Mouse (Mus musculus) lung, postnatal 4 days (tissue): ENCODE measurements around the gene Large1.
"Not testable (repeated sequence)": the region's sequence is repeated elsewhere in the genome, so short reads cannot be mapped to it uniquely, and the experiment has no call there.

Source experiments
- DNase-seq, 2 experiments: peaks; one replicate each; pipeline ENCODE4 v3.0.0; 2021

Large1 gene

DNA sequence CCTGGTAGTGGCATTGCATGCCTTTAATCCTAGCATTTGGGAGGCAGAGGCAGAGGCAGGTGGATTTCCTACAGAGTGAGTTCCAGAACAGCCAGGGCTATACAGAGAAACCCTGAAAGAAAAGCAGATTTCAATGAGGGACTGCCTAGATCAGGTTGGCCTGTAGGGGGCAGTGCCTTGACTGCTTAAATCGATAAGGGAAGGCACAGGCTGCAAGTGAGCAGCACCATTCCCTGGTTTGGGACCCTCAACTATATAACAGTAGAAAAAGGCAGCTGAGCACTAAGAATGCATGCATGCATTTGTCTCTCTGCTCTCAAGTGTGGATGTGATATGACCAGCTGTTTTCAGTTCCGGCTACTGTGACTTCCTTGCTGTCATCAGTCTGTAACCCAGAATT lies 349.5 kb downstream of the Large1 start:
- peak in 1 of 2 experiments; percentile 12 for DNase-seq

DNA sequence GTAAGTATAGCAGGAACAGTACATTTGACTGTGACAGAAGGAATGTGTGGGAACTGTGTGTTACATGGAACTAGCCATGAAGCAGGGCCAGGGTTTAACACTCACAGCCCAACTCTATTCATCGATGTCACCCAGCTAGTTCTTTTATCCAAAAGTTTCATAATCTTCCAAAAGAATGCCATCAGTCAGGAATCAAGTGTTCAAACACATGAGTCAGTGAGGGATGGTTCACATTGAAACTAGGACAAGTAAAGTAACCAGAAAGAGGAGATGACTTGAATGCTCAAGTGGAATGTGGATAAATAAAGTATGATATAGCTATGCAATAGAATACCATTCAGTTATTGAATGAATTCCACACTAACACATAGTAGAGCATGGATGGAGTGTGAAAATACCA lies 359.5 kb downstream of the Large1 start:
- no peak for DNase-seq

DNA sequence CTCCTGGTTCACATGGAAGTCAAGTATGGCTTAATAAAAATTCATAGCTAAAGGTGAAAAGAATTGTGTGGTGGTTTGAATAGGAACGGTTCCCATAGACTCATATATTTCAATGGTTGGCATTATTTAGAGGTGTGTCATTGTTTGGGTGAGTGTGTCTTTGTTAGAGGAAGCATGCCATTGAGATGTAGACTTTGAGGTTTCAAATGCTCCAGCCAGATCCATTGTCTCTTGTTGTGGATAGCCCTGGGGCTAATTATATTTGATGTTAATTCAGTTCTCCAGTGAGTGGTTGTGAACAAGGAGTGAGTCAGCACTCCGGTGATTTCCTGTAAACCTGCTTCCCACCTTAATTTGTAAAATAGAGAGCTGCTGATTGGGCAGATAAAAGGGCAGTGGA lies 362.9 kb downstream of the Large1 start:
- no peak for DNase-seq

DNA sequence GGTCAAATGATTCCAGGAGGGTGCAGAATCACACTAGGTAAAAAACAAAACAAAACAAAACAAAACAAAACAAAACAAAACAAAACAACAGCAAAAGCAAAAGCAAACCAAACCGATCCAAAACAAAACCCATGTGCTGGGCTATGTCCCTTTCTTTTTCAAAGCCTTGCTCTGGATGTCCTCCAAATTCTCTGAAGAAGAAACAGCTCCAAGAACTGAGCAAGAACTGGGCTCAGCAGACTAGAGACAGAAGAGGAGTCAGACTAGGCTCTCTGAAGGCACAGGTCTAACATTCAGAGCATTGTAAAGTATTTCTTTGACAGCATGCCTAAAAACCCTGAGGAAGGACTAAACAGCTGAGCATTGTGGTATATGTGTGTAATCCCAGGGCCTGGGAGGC lies 370.5 kb downstream of the Large1 start:
- DNase-seq, result no peak

DNA sequence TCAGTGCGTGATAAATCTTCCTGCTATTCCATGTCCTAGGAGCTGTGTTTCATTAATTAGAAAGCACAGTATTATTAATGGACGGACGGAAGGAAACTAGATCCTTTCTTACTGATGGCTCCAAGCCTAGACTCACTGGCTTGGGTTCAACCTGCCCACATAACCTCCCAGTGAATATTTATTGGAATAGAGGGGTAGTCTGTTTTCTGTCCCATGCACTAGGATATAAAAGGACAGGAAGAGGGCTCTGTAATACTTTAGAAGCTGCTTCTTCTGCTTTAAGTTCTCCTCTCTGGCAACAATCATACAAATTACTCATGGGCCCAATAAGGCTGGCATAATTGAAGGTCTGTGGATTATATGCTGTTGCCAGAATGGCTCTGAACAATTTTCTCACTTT lies 398.3 kb downstream of the Large1 start:
- no peak for DNase-seq

DNA sequence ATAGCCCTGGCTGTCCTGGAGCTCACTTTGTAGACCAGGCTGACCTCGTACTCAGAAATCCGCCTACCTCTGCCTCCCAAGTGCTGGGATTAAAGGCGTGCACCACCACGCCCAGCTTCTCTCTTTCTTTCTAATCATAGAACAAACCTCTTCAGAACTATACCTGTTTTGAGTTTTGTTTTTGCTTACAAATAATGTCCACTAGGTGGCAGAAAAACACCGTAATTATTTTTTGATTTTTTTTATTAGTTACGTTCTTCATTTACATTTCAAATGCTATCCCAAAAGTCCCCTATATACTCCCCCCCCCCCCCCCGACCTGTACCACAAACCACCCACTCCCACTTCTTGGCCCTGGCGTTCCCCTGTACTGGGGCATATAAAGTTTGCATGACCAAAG lies 411.9 kb downstream of the Large1 start:
- not testable (repeated sequence) for DNase-seq

DNA sequence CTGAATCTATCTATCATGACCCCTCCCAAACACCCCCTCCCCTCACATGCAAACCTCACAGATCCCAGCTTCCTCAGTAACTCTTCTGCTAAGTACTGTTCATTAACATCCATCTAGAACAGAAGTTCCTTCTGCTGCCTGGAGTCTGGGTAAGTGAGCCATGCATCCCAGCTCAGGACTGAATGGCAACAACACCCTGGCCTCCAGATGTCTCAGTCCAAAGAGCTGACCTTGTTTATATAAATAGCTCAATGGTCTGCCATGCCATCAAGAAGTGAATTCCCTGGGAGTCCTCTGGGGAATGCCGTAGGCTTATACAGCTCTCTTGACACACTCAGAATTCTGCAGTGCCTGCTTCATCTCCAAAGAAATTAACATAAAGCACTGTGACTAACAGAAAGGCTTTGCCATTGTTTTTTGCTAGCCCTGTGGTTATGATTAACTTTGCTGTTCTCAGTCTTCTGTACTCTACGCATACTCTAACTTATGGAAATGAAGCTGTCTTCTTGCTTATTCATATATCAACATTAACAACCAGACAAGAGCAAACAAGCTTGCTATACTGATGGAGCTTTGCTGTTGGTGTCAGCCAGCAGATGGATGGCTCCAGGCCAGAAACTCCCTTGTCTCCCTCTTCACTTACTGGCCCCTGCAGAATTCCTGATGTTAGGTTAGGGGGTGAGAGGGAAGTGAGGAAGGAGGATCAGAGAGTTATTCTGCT lies 434.0 kb downstream of the Large1 start:
- no peak for DNase-seq

DNA sequence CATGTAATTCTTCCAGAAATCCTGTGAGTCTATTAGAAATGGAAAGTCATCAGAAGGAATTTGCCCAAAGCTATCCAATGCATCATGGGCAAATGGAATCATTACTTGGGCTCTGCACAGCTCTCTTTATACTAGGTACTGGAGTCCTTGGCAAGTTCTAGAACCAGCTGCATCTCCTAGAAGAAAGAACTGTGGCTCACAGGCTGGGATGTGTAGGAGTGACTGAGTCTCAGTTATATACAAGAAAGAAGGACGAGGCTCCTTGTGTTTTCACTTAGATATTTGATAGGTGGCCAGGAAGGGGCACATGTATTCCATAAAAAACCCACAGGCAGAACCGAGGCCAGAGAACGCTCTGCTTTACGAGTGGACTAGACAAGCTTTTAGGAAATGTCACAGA lies 447.8 kb downstream of the Large1 start:
- no peak for DNase-seq

DNA sequence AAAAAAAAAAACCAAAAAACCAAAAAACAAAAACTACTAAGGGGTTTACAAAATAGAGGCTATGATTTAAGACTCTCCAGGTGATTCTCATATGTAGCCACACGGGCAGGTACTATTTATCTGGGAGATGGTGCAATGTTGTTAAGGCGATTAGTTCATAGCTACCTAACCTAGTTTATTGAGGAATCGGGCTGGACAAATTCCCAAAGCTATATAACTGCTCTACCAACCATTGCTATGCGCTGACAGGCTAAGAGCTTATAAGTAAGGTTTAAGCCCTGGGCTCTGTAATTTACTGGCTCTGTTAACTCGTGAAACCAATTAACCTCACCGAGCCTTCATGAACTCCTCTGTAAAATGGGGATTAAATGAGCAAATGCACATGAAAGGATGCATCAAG lies 451.7 kb downstream of the Large1 start:
- DNase-seq, result no peak

DNA sequence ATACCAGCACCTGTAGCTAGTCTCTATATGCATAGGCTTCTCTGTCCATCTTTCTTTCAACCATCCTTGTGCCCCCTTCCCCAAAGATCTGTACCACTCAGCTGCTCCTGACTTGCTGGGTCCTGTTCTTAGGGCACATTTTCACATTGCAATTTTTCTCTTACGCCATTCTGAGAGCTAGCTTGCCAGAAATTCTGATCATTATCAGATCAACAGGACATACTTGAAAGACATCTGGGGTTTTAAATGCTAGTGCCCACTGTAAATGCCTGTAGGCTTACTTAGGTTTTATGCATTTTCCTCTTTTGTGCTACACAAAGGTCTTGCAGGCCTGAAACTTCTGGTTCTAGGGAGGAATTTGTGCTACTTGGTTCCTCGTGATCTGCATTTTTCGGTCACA lies 454.0 kb downstream of the Large1 start:
- DNase-seq, result no peak

DNA sequence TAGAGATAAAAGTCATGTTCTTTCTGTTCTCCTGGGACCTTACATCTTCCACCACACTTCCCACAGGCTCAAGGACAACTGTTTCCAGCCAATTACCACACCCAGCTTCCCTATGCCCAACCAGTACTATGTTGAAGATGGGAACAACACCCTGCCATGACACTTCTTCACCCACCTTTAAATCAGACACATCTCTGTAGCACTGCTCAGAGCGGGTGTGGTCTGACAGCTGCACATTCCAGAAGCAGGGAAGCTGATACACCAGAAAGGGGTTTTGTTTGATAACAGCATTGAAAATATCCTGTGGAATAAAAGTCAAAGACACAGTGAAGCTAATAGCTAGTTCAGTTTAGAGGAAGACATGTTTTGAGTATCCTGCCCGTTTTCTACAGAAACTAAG lies 470.3 kb downstream of the Large1 start:
- no peak for DNase-seq

DNA sequence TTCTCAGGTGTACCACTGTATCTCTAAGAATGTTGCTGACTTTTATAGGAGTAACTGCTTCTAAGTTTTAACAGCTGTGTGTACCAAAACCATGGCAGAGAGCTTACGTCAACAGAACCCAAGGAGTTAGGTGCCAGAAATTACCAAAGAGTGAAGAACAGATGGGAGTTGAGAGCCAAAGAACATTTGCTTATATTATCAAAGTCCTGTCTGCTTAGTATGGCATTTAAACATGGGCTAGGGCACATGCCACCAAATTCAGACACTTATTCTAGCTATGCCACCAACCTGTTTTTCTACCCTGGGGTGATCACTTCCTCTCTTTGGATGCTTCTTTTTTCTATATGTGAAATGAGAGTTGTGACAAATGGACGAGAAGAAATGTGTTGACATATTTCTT lies 479.9 kb downstream of the Large1 start:
- DNase-seq, result no peak

DNA sequence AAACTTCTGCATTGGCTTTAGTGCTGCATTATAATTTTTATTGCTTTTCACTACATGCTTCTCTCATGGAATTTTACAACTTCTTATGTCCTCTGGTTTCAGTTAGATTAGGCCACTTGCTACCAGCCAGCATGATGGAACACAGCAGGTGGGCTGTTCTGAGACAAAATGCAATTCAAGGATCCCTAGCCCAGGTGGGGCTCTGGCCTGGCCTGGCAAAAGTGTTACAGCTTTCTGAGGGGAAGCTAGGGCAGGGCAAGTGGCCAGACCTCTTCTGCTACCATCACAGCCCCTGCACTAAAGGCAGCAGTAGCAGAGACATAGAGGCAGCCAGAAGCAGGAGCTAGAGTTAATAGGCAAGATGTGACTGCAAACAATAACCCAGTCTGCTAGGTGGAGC lies 506.5 kb downstream of the Large1 start:
- DNase-seq, result no peak

DNA sequence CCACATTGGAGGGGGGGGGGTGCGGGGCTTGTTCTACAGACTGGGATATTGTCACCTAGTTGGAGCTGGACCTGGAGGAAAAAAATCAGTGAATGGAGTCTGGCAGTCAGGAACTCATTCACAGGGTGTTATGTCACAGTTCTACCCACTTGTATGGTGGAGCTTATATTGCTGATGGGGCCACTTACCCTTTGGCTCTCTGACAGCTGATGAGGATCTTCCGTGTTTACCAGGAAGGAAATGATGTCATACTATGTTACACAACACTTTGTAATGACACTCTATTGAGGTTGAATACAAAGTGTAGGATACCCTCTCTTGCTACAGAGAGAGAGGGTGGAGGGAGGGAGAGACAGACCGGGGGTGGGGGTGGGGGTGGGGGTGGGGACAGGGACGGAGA lies 517.5 kb downstream of the Large1 start:
- DNase-seq, result peak in 1 of 2 experiments; percentile 8

DNA sequence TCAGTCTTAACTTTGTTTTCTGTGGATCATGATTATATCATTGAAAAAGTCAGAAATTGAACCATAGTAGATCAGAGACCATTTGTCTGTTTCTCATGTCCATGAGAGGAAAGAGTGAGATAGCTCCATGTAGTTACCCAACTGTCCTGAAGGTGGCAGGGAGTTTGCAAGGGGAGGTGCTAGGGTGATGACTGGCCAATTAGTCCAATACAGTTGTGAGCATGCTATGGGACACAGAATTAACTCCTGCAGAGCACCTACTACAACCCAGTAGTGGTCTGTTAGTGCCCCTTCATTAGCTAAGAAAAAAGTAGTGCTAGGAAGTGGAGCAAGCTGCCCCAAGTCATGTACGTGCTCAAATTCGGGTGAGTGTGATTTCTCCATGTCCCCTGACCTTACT lies 520.2 kb downstream of the Large1 start:
- DNase-seq, result no peak

DNA sequence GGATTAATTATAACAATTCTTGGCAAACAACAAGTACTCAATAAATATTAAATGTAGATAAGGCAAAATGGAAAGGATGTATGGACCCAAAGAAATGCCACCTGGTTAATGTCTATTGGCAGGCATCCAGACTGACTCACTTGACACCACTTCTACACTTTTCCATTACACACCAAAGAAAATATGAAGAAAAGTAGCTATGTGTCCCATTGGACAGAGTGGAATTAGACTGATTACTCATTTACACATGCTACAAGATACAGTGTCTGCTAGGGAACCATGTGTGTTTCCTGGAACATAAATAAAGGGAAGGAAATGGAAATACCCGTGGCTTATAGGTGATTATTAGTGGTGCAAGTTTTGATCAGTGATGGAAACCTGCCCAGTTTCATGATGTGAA lies 521.0 kb downstream of the Large1 start:
- DNase-seq, result no peak

DNA sequence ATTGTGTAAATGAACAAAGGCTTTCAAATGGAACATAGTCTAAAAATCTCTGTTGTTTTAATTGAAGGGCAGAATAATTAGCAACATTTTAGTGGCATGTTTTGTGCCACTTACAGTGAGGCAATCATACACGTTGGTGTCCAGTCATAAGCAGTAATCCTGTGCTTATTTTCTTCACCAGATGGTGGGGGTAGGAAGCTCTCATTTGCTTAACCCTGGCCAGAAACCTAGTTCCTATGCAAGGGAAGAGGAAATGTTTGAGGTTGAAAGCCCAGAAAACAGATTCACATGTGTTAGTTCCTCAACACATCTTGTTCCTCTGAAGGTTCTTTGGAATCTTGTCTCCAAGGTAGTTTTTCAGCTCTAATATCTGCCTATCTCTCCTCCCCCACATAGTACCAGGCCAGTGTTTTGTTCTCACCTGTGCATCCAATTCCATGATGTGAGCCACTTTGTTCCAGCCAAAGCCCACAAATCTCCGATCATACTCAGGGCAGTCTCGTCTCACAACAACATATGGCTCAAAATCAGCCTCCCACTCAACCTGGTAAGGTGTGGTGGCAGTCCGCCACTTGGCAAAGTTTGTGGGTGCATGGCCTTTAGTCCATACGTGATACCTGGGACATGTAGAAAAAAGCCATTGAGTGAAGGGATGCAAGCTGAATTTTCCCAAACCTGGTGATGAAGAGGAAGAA lies 535.5 kb downstream of the Large1 start:
- DNase-seq, result no peak

DNA sequence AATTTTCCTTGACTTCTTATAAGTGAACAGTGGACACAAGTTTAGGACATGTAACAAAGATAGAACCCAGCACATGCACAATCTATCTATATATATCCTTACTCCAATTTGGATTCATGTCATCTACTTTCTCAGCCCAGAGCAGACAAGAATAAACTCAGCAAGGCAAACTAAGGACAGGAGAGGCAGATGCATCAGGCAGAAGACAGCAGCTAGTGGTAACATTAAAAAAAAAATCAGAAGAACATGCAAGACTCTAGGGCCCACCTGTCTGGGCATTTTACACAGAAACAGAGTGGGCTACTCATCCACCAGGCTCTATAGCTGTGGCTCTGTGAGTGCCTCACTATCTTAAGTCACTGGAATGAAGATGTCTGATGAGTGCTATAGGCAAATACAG lies 536.7 kb downstream of the Large1 start:
- DNase-seq, result no peak

DNA sequence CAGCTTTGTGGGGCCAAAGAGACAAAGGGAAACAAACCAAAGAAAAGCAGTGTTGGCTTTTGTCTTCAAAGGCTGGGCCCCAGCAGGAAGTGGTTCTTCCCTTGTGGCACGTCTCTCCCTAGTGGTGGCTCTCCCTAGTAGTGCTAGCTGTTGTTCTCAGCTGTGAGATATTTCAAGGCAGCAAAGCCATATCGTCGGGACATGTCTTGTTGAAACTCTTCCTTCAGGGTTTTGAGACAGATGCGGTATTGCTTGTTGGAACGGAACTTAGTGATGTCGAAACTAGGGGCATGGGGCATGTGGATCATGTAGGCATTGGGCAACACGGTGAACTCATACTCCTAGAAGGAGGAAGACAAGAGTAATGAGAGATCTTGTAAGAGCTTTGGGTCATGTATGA lies 537.7 kb downstream of the Large1 start:
- DNase-seq, result peak; percentile 25 to 39

DNA sequence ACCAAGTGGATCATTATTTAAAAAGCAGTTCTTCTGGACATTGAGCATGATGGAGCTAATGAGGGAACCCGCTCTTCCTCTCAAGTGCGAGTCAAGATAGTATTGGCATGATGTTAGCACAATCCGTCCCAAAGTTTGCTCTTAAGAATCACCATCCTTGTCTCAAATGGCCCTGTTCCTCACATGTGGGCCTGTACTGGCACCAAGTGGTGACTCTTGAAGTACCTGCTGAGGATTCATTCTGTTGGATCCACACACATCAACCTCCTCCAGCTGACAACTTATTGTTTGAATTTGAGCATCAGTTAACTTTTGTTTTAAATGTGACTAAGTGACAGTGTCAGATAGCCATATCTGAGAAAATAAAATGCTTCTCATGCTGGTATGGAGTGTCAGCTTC lies 540.6 kb downstream of the Large1 start:
- no peak for DNase-seq

DNA sequence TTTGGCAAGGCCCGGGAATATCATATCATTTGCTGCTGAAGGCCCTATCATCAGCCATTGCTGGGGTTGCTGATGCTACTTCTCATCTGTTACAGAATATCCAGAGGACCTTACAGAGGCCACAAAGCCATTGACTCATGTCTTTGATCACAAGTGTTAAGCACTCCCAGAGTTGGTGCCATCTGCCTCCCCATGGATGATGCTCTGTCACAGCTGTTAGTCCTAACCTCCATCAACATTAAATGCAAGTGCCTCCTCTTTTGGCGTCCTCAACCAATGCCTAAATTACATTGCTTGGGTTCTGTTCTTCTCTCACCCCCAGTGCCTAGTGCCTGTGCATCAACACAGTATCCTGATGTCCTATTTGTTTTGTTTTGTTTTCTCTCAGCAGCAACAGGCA lies 551.8 kb downstream of the Large1 start:
- no peak for DNase-seq

DNA sequence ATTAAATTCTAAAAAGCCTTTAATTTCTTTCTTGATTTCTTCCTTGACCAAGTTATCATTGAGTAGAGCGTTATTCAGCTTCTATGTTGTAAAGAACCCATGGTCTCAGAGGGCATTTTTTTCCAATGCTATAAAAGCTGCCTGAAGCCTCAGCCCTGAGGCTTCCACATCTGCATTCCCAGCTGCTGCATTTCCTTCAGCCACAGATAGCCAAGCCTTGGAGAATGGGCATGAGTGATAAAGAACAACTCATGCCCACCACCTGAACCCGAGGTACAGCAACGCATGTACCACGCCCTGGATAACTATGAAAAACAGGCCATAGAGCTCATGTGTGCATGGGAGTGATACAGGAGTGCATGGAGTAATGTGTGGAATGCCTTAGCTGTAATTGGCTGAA lies 572.7 kb downstream of the Large1 start:
- DNase-seq, result no peak

DNA sequence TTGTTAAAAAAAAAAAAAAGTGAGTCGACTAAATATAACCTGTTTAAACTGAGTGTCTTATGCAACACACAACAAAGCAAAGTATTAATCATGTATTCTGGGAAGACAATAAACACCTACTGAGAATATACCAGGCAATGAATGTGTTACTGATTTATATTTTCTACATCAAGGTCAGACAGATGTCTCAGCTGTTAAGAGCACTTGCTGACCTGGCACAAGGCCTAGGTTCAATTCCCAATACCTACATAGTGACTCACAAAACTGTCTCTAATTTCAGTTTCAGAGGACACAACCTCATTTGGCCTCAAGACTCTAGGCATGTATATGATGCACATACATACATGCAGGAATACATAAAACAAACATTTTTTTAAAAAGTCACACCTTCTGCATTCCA lies 575.5 kb downstream of the Large1 start:
- DNase-seq, result no peak

DNA sequence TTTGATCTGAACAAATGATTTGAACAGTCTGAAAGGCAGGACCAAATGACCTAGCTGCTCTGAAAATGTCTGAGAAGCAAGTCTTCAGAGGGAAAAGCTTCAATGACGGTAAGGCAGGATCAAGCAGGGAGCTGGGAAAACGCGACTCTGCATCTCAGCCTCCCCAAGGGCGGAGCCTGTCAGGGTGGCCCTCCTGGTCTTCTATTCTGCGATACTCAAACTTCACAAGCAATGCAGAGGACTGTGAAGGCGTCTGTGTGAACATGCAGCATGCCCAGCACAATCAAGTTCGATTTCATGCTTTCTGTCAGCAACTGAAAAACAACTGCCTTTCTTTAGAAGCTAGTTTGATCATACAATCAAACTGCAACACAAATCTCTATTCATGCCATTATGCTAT lies 586.6 kb downstream of the Large1 start:
- DNase-seq, result no peak

DNA sequence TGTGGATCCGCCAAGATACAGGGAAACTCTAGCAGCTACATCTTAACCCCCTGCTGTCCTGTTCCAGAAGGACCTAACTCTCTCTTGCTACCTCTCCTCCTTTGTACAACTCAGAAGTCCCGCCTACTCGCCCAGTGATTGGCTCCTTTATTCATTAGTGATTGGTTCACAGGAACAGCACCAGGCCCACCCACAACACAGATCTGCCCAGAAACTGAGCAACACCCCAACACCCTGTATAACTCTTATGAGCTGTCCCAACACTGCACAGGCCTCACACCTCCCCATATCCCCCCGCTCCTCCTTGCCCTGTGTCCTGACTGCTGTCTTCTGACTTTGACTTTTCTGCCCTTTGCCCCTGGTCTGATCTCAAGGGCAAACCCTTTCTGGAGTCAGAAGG lies 587.6 kb downstream of the Large1 start:
- no peak for DNase-seq
